Mouse (Mus musculus) layer of hippocampus, postnatal 10 days (tissue): ENCODE results near the gene Epm2a. TPM values are rescaled to one million over a fixed set of nuclear protein-coding genes. Genes with fewer than 3 reads are reported as not detected.

Source experiments
- DNase-seq, 2 experiments: peaks; one replicate each; pipeline ENCODE4 v3.0.0; 2021; ENCODE audit warnings: low spot score in 2 of 2
- total RNA-seq, 2 experiments: library from RNA; stranded (reverse); gene quantifications; 2 replicates each; pipeline ENCODE4 v1.2.3; 2021

The Epm2a gene
- total RNA-seq, 2 experiments from 2014 or later: 21.5 to 25.4 TPM

- peak in 1 of 2 experiments; percentile 27 for DNase-seq
Observed at GRCm38 (mm10) chr10:11420071-11420470, 76.9 kb downstream of the Epm2a start.

GRCm38 (mm10) chr10:11429059-11429812 lies 86.0 kb downstream of the Epm2a start:
- no peak for DNase-seq

GRCm38 (mm10) chr10:11436961-11437360 lies 93.8 kb downstream of the Epm2a start:
- no peak for DNase-seq

- no peak for DNase-seq
Observed at GRCm38 (mm10) chr10:11438461-11438860, 95.3 kb downstream of the Epm2a start.

- no peak for DNase-seq
Observed at GRCm38 (mm10) chr10:11439342-11439741, 96.1 kb downstream of the Epm2a start.

GRCm38 (mm10) chr10:11449556-11450305 lies 106.5 kb downstream of the Epm2a start:
- peak; percentile 89 to 90 for DNase-seq

GRCm38 (mm10) chr10:11452537-11452936 lies 109.3 kb downstream of the Epm2a start:
- no peak for DNase-seq

GRCm38 (mm10) chr10:11457445-11457844 lies 114.2 kb downstream of the Epm2a start:
- DNase-seq: no peak

GRCm38 (mm10) chr10:11491956-11492355 lies 148.8 kb downstream of the Epm2a start:
- peak; percentile 16 to 39 for DNase-seq

Other genes with a start within 250 kb of the Epm2a start
- 10 to 100 TPM; 42.6 to 44.1 TPM for gene Shprh, start 194.0 kb upstream of the Epm2a start, total RNA-seq
- gene Fbxo30, start 62.1 kb upstream of the Epm2a start, total RNA-seq: 10 to 100 TPM; 12.1 to 12.5 TPM